Mouse (Mus musculus) spleen, adult 2 months (tissue): ENCODE measurements around the gene Uvssa. TPM values are rescaled to one million over a fixed set of nuclear protein-coding genes. Genes with fewer than 3 reads are reported as not detected.

Experiments used
- DNase-seq, 2 experiments: peaks; one replicate each; pipeline versions ENCODE4 v3.0.0 to v3.0.0-alpha.2; 2012 to 2021; ENCODE audit warnings: low spot score in 2 of 2, low read depth in 1 of 2
- H3K27ac ChIP-seq: fragments of 200-500 bp; 2 replicates; pipeline ENCODE4 v1.5.1; 2012; ENCODE audit warnings: low read length, inconsistent platforms; ENCODE audit not compliant: insufficient read depth
- H3K27me3 ChIP-seq: fragments of 200-500 bp; 2 replicates; pipeline ENCODE4 v1.6.1; 2012; ENCODE audit warnings: mild to moderate bottlenecking, moderate library complexity, low read length, inconsistent platforms; ENCODE audit not compliant: control insufficient read depth, insufficient read depth
- H3K36me3 ChIP-seq: fragments of 200-500 bp; 2 replicates; pipeline ENCODE4 v1.6.1; 2012; ENCODE audit warnings: mild to moderate bottlenecking, low read length, inconsistent platforms; ENCODE audit not compliant: control insufficient read depth, insufficient read depth
- H3K4me1 ChIP-seq: fragments of 200-500 bp; 2 replicates; pipeline ENCODE4 v1.6.1; 2011; ENCODE audit warnings: inconsistent platforms; ENCODE audit not compliant: control insufficient read depth, insufficient read depth, insufficient read length
- H3K4me3 ChIP-seq: fragments of 200-500 bp; 2 replicates; pipeline ENCODE4 v1.5.1; 2011; ENCODE audit warnings: mild to moderate bottlenecking, inconsistent platforms; ENCODE audit not compliant: insufficient read depth, insufficient read length; ENCODE audit errors: extremely low read depth
- CTCF ChIP-seq: fragments of 200-500 bp; IDR thresholded peaks from 2 replicates; pipeline ENCODE4 v1.5.1; 2011; ENCODE audit warnings: mild to moderate bottlenecking, inconsistent platforms; ENCODE audit not compliant: insufficient read depth, insufficient read length, insufficient replicate concordance; ENCODE audit errors: extremely low read depth
- POLR2A ChIP-seq: fragments of 200-500 bp; IDR thresholded peaks from 2 replicates; pipeline ENCODE4 v1.6.1; 2011; ENCODE audit warnings: low read depth, low read length, inconsistent platforms
- WGBS: fragments of 180-500 bp; shearing (Covaris S2); methylation state at CpG from one replicate; pipeline ENCODE4 v1.1.7; 2018; 5-methylcytosine and 5-hydroxymethylcytosine counted together
- polyA plus RNA-seq: library from polyadenylated mRNA; depleted of rRNA; stranded (reverse); fragments of >200 nt; gene quantifications from 2 replicates; pipeline ENCODE4 v1.2.3, GENCODE M21; 2012

The Uvssa gene
- polyA plus RNA-seq, 1 experiment: 4.1 TPM

DNA sequence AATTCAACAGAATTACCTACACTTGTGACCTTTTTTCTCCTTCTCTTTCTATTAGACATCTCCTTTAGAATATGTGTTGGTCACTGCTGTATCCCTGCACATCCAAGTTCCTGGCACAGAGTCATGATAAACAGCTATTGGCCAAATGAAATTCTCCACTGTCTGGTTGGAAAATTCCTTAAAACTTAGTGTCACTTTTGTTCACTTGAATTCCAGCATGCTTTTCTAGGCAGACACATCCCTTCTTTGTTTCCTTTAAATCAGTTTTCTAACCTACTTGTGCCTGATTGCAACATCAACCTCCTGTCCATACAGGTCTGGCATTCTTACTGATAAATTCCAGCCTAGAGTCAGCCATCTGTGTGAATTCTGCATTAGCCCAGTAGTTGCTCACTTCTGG, 35.5 kb upstream of the Uvssa start:
- Histone ChIP-seq H3K36me3 (peaks cover 2% of the 10 kb centered on the region; the same call in 1 of the 2 replicates), H3K27ac (no peak overlapping the region), H3K4me1 (peaks cover 2% of the 10 kb centered on the region; the same call in 1 of the 2 replicates), H3K4me3 (no peak overlapping the region), H3K27me3 (no peaks in the 10 kb centered on the region)
- TF ChIP-seq CTCF (no peak), POLR2A (no peak)
- no peak for DNase-seq

DNA sequence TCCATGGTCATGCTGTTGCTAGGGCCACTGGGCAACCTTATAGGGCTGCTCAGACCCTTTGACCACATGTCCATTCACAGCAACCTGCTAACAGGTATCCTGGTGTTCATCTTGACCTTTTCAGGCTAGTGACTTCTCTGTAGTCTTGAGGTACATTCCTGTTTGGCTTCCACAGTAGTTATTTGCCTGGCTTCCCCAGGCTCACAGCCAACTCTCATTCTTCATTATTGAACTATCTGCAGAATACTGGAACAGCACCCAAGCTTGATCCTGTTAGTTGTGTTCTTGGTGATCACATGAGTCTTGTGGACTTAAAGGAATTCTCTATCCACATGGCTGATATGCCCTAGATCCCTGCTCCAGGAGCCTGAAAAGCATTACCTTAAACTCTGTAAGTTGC, 34.8 kb upstream of the Uvssa start:
- TF ChIP-seq CTCF (no peak), POLR2A (no peak)
- Histone ChIP-seq H3K4me1 (peaks cover 2% of the 10 kb centered on the region; the same call in 1 of the 2 replicates), H3K27me3 (no peaks in the 10 kb centered on the region), H3K27ac (no peak overlapping the region), H3K36me3 (no peaks in the 10 kb centered on the region; the same call in 1 of the 2 replicates), H3K4me3 (no peak overlapping the region)
- no peak for DNase-seq

DNA sequence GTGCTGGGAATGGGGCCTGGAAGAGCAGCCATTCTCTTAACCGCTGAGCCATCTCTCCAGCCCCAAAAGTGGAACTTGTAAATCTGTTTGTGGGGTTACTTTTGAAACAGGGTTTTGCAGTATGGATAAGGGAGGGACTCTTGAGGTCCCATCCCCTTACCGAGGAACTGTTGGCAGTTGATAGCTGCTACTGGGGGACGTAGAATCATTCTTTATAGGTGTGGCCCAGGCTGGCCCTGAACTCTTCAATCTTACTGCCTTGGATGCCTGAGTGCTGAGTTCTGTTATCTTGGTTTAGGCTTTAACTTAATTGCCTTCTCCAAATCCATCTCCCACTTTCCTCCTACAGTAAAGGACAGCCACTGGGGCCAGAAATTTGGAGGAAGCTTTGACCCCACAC, 34.3 kb upstream of the Uvssa start:
- no peak overlapping the region for H3K27ac ChIP-seq
- 81% methylated on average over 3 of the region's 3 CpGs for WGBS
- H3K4me1 ChIP-seq: peaks cover 2% of the 10 kb centered on the region; the same call in 1 of the 2 replicates
- DNase-seq: no peak
- TF ChIP-seq CTCF (no peak), POLR2A (no peak)
- no peaks in the 10 kb centered on the region for H3K27me3 ChIP-seq
- H3K36me3 ChIP-seq: no peaks in the 10 kb centered on the region
- H3K4me3 ChIP-seq: no peak overlapping the region

DNA sequence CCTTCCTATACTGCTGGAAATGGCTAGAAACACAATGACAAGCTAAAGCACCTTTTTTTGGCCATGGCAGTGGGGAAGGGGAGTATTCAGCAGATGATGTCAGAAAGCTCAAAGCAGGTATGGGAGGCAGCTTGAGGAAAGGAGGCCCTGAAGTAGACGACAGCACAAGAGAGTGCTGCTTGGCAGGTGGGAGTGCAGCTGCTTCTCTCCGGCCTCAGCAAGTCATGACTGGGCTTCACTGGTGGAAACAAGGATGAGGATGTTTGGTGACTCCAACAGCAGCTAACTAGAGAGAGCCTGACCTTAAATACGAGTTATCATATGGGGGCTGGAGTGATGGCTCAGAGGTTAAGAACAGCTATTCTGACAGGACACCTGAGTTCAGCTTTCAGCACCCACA, 30.7 kb upstream of the Uvssa start:
- H3K27me3 ChIP-seq: no peaks in the 10 kb centered on the region
- H3K36me3 ChIP-seq: no peaks in the 10 kb centered on the region
- WGBS: 73% methylated on average over 3 of the region's 3 CpGs
- TF ChIP-seq CTCF: no peak
- TF ChIP-seq POLR2A: no peak
- H3K27ac ChIP-seq: no peak overlapping the region
- H3K4me1 ChIP-seq: peaks cover 7% of the 10 kb centered on the region; the same call in 1 of the 2 replicates
- no peak for DNase-seq
- no peak overlapping the region for H3K4me3 ChIP-seq

DNA sequence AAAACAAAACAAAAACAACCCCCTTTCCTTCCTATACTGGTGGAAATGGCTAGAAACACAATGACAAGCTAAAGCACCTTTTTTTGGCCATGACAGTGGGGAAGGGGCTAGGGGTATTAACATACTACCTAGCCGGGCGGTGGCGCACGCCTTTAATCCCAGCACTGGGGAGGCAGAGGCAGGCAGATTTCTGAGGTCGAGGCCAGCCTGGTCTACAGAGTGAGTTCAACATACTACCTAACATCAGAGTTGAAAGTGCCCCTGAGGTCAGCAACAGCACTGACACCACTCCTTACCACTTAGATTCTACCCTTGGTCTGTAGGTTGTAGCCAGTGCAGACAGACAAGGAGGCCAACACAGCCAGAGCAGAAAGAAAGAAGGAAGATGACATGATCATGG, 29.1 kb upstream of the Uvssa start:
- no peak overlapping the region for H3K4me3 ChIP-seq
- no peak for DNase-seq
- WGBS: 96% methylated on average over 5 of the region's 5 CpGs
- no peaks in the 10 kb centered on the region for H3K36me3 ChIP-seq
- H3K27me3 ChIP-seq: no peaks in the 10 kb centered on the region
- TF ChIP-seq CTCF: no peak
- TF ChIP-seq POLR2A: no peak
- H3K27ac ChIP-seq: no peak overlapping the region
- H3K4me1 ChIP-seq: peaks cover 8% of the 10 kb centered on the region; the same call in 1 of the 2 replicates

DNA sequence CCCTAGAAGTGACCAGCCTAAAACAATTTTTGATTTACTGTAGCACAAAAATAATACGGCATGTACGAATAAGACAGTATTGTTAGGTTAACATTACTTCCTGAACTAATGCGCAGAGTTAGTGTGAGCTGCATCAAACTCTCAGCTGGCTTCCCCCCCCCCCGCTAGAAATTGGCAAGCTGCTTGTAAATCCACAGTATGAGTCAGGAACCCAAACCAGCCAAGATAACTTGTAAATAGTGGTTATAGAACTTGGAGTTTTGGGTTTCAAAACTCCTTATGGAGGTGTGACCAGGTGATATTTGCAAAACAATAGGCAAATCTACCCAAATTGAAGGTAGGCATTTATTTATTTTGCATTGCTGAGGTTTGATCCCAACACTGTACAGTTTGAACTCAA, 28.6 kb upstream of the Uvssa start:
- H3K4me1 ChIP-seq: peaks cover 8% of the 10 kb centered on the region; the same call in 1 of the 2 replicates
- H3K27me3 ChIP-seq: no peaks in the 10 kb centered on the region
- 71% methylated on average over 4 of the region's 4 CpGs for WGBS
- H3K27ac ChIP-seq: no peak overlapping the region
- DNase-seq: no peak
- no peak overlapping the region for H3K4me3 ChIP-seq
- H3K36me3 ChIP-seq: no peaks in the 10 kb centered on the region
- TF ChIP-seq CTCF: no peak

DNA sequence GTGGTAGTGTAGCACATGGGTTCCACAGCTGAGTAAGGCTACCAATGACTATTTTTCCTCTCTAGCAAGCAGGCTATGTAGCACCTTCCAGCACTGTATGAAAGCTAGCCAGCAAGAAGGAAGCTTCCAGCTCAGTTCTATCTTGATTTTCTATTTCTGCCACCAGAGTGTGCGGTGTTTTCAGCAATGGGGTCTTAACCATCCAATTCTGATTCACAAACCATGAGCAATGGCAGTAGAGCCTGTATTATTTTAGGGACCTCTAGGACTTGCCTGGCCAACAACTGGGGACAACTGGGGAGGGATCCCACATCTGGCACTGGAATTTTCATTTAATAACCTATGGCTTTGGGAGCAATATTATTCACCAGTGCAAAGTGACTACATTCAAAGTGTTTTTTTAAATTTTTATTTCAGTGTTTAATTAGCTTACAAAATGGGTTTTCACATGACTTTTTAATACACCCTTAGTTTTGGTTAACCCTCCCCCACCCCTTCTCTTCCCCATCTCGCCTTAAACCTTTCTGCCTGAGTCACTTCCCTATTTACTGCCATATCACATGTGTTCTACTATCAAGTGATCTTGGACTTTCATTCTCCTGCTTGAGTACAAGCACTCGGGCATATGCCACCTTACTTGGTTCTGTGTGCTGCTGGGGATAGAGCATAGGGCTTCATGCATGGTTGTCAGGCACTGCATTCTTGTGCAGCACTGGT, 26.6 kb upstream of the Uvssa start:
- TF ChIP-seq POLR2A (no peak), CTCF (no peak)
- 36% methylated on average over 3 of the region's 3 CpGs for WGBS
- H3K36me3 ChIP-seq: no peaks in the 10 kb centered on the region
- peak overlapping the region; percentile 70 for H3K27ac ChIP-seq
- peak overlapping the region; percentile 43; the same call in 1 of the 2 replicates for H3K4me3 ChIP-seq
- peaks cover 8% of the 10 kb centered on the region; the same call in 1 of the 2 replicates for H3K4me1 ChIP-seq
- no peak for DNase-seq
- no peaks in the 10 kb centered on the region for H3K27me3 ChIP-seq
